Mouse (Mus musculus) heart, embryonic 11.5 days (tissue): ENCODE measurements around the gene Rfx3. TPM values are rescaled to one million over a fixed set of nuclear protein-coding genes. Genes with fewer than 3 reads are reported as not detected.

Source experiments
- ATAC-seq: fragments of 200-750 bp; cut with Nextera tagmentation; replicated peaks from 2 replicates; pipeline ENCODE4 v1.8.0; 2017; ENCODE audit warnings: moderate library complexity; ENCODE audit not compliant: insufficient number of reproducible peaks, low FRiP score, low TSS enrichment
- H3K27ac ChIP-seq: fragments of 300-500 bp; sonication (generic); 2 replicates; pipeline ENCODE4 v1.5.1; 2014; ENCODE audit warnings: mild to moderate bottlenecking, low read depth, low read length
- H3K27me3 ChIP-seq: fragments of 300-500 bp; sonication (generic); 2 replicates; pipeline ENCODE4 v1.6.1; 2014; ENCODE audit warnings: mild to moderate bottlenecking, low read length, mixed read lengths; ENCODE audit not compliant: control insufficient read depth, insufficient read depth
- H3K36me3 ChIP-seq: fragments of 300-500 bp; sonication (generic); 2 replicates; pipeline ENCODE4 v1.6.1; 2014; ENCODE audit warnings: mild to moderate bottlenecking, low read length, moderate library complexity, mixed read lengths; ENCODE audit not compliant: control insufficient read depth, insufficient read depth
- H3K4me1 ChIP-seq: fragments of 300-500 bp; sonication (generic); 2 replicates; pipeline ENCODE4 v1.6.1; 2014; ENCODE audit warnings: low read length; ENCODE audit not compliant: control insufficient read depth, insufficient read depth
- H3K4me2 ChIP-seq: fragments of 300-500 bp; sonication (generic); 2 replicates; pipeline ENCODE4 v1.6.1; 2014; ENCODE audit warnings: mild to moderate bottlenecking, moderate library complexity
- H3K4me3 ChIP-seq: fragments of 300-500 bp; sonication (generic); 2 replicates; pipeline ENCODE4 v1.5.1; 2014; ENCODE audit warnings: low read depth, low read length
- H3K9ac ChIP-seq: fragments of 300-500 bp; sonication (generic); 2 replicates; pipeline ENCODE4 v1.6.1; 2014; ENCODE audit warnings: mild to moderate bottlenecking, low read depth, low read length, moderate library complexity
- H3K9me3 ChIP-seq: fragments of 300-500 bp; sonication (generic); replicated peaks from 2 replicates; pipeline ENCODE4 v1.6.1; 2016; ENCODE audit warnings: low read length; ENCODE audit not compliant: control insufficient read depth
- WGBS: fragments of 180-500 bp; shearing (Covaris S2); extraction: QIAGEN DNeasy Blood & Tissue Kit; methylation state at CpG from one replicate; pipeline ENCODE4 v1.1.7; 2014; ENCODE audit not compliant: insufficient replicate concordance; 5-methylcytosine and 5-hydroxymethylcytosine counted together
- polyA plus RNA-seq: library from polyadenylated mRNA; unstranded; fragments of >200 nt; fragmentation: Nextera tagmentation; extraction: Ambion mirVana; gene quantifications from 2 replicates; pipeline ENCODE4 v1.2.1, GENCODE M21; 2014

The Rfx3 gene
- polyA plus RNA-seq, 1 experiment from 2014 or later, result 10.3 TPM

DNA sequence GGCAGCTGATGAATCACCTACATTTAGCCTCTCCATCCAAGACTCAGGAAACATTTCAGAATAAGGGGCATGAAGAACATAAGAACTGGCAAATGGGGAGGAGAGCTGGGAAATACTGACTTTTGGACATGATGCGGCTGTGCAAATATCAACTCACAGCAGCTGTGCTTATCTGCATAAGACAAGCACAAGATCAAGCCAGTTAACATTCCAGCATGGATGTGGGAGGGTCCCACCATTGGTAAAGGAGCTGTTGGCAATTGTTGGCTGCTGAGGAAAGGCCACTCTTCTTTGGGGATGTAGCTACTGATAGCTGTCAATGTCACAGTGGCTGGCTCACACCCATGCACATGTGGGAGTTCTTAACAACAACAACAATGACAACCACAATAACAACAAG is 263.7 kb downstream of the Rfx3 start:
- ATAC-seq, result no peak
- Histone ChIP-seq H3K27ac (no peak overlapping the region), H3K9ac (no peak overlapping the region), H3K4me3 (no peak overlapping the region), H3K4me2 (no peak overlapping the region), H3K9me3 (no peaks in the 10 kb centered on the region), H3K27me3 (no peaks in the 10 kb centered on the region), H3K36me3 (no peaks in the 10 kb centered on the region), H3K4me1 (no peaks in the 10 kb centered on the region)
- 71% methylated on average over 1 of the region's 1 CpGs for WGBS

DNA sequence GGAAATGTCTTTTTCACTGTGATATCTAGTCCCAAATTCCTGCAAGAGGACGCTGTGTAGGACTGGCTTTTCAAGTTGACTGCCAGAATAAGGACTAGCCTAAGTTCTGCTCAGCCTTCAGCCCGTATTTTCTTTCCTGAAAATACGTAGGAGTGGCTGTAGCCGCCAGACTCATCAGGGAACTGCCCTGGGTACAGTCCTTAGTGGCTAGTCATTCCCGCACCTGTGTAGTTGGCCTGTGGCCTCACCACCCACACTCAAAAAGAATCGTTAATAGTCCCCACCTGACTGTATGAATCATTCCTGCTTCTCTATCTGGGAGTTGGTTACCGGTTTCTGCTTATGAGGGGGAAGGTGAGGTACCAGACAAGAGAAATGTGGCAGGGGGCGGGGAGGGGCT is 272.1 kb downstream of the Rfx3 start:
- H3K4me2 ChIP-seq, result no peak overlapping the region
- no peaks in the 10 kb centered on the region for H3K27me3 ChIP-seq
- H3K9me3 ChIP-seq, result no peaks in the 10 kb centered on the region
- H3K27ac ChIP-seq, result no peak overlapping the region
- H3K4me3 ChIP-seq, result no peak overlapping the region
- H3K36me3 ChIP-seq, result no peaks in the 10 kb centered on the region
- no peak for ATAC-seq
- H3K9ac ChIP-seq, result no peak overlapping the region
- no peaks in the 10 kb centered on the region for H3K4me1 ChIP-seq
- 74% methylated on average over 8 of the region's 8 CpGs for WGBS

DNA sequence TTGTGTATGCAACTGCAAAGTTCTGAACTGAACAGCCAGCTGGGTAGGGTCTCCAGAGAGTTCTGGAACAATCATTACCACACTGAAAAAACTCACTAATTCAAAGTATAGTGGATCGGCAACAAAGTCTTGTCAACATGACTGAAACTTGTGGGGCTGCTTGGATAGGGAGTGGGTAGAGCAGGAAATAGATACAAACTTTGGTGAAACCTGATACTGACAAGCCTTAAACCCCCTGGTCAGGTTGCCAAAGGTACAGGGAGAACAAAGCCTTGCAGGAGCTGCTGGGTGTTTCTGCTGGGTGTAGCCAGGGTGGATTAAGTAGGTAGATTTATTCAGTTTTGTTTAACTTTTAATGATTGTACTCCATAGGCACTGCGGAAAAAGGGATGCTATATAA is 274.4 kb downstream of the Rfx3 start:
- no peak overlapping the region for H3K4me3 ChIP-seq
- no peaks in the 10 kb centered on the region for H3K9me3 ChIP-seq
- H3K4me1 ChIP-seq, result no peaks in the 10 kb centered on the region
- H3K27ac ChIP-seq, result no peak overlapping the region
- no peak overlapping the region for H3K4me2 ChIP-seq
- no peak overlapping the region for H3K9ac ChIP-seq
- no peak for ATAC-seq
- no peaks in the 10 kb centered on the region for H3K36me3 ChIP-seq
- 75% methylated on average over 2 of the region's 2 CpGs for WGBS
- H3K27me3 ChIP-seq, result no peaks in the 10 kb centered on the region

DNA sequence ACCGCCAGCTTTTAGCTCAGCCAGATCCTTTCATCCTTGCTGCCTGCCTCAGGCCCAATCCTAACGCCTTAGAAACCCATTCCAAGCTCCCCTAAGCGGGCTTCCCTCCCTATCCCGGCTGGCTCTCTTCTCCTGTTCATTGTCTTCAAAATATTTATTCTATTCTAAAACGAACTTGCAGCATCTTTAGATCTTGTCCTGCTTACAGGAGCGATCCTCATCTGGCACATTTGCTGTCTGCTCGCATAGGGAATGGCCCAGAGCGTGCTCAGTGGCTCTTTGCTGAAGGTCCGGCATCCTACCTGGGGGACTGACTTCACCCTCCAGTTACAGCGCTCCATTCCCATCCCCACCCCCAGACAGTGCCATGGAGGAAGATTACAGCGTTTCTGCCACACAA is 292.0 kb downstream of the Rfx3 start:
- Histone ChIP-seq H3K9ac (no peak overlapping the region), H3K4me1 (no peaks in the 10 kb centered on the region), H3K36me3 (no peaks in the 10 kb centered on the region), H3K27ac (no peak overlapping the region), H3K9me3 (no peaks in the 10 kb centered on the region), H3K4me2 (no peak overlapping the region), H3K27me3 (no peaks in the 10 kb centered on the region), H3K4me3 (no peak overlapping the region)
- no peak for ATAC-seq
- 72% methylated on average over 11 of the region's 11 CpGs for WGBS

DNA sequence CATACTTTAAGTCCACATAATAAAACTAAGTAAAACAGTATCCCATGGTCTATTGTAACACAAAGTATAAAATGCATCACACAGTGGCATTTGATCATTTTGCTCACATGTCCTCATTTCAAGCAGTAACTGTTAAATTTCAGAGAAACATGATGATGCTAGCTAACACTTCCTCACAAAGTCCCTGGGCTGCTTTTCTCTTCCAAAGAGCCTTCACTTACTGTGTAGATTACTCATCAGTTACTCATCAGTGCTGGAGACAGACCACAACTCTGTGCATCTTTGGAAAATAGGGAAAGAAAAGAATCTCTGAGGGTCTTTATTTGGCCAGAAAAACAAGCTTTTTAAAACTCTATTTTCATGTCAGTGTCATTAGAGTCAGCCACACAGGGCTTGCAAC is 294.7 kb downstream of the Rfx3 start:
- no peak overlapping the region for H3K4me2 ChIP-seq
- no peak overlapping the region for H3K9ac ChIP-seq
- no peak for ATAC-seq
- no peaks in the 10 kb centered on the region for H3K36me3 ChIP-seq
- no peaks in the 10 kb centered on the region for H3K9me3 ChIP-seq
- no peaks in the 10 kb centered on the region for H3K4me1 ChIP-seq
- H3K27me3 ChIP-seq, result no peaks in the 10 kb centered on the region
- no peak overlapping the region for H3K4me3 ChIP-seq
- no peak overlapping the region for H3K27ac ChIP-seq
